Mouse (Mus musculus): Measurements from ENCODE around the gene Tle2. TPM values are rescaled to one million over a fixed set of nuclear protein-coding genes. Genes with fewer than 3 reads are reported as not detected.

The Tle2 gene
- polyA plus RNA-seq, 1 experiment from 2014 or later, result 2.2 TPM

DNA sequence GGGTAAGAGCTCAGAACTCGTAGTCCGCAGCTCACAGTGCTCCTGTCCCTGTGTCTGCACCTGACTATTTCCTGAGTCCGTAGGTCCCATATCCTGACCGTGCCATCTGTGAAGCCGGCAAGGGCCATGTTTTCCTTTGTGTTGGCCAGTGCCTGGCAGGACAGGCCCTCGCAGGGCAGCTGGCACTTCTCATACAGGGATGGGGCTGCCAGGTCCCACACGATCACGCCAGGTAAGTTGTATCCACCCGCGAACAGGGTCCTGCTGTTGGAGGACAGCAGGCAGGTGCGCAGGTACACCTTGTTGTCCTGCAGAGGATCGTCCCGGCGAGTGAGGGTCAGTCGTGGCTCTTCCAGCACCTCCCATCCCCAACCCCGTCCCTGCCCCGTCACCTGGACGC is 19.6 kb downstream of the Tle2 start:
- no peak overlapping the region for H3K4me3 ChIP-seq (ENCODE audit: low read depth, low read length)
- no peak for TF ChIP-seq CTCF (IDR thresholded peaks at IDR 0.05; ENCODE audit: low read depth)
- TF ChIP-seq EP300 (IDR thresholded peaks at IDR 0.05; ENCODE audit: low read depth), result no peak
- no peaks in the 10 kb centered on the region for H3K27me3 ChIP-seq (ENCODE audit: insufficient read depth, low read length)
- H3K9me3 ChIP-seq (ENCODE audit: low read length), result no peaks in the 10 kb centered on the region
- no peaks in the 10 kb centered on the region for H3K36me3 ChIP-seq (replicated peaks; ENCODE audit: insufficient read depth, low read length)
- no peak overlapping the region for H3K4me2 ChIP-seq (ENCODE audit: low read depth, low read length)
- H3K9ac ChIP-seq (replicated peaks), result no peak overlapping the region
- no peak for ATAC-seq
- WGBS (ENCODE audit: insufficient replicate concordance), result 77% methylated on average over 18 of the region's 18 CpGs
- H3K27ac ChIP-seq (ENCODE audit: low read depth), result no peak overlapping the region
- no peak for DNase-seq
- H3K4me1 ChIP-seq (ENCODE audit: insufficient read depth), result peaks cover 18% of the 10 kb centered on the region

DNA sequence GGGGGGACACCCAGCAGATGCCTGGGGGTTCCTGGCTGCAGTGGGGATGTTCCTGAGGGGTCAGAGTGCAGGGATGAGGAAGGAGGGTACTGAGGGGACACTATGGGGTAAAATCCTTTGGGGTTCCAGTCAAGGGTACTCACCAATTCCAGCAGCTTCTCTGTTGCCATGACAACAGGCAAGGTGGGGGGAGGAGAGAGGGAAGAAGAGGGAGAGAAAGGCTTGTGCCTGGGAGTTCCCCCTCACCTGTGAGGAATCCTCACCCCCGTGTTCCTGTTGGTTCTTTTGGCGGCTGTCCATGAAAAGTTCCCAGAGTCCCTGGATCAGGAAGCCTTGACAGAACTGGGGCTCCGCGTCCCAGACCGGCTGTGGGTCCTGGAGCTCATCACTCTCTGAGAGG is 21.2 kb downstream of the Tle2 start:
- Histone ChIP-seq H3K4me1 (ENCODE audit: insufficient read depth) (peaks cover 25% of the 10 kb centered on the region), H3K36me3 (replicated peaks; ENCODE audit: insufficient read depth, low read length) (no peaks in the 10 kb centered on the region), H3K4me2 (ENCODE audit: low read depth, low read length) (no peak overlapping the region), H3K27me3 (ENCODE audit: insufficient read depth, low read length) (no peaks in the 10 kb centered on the region), H3K4me3 (ENCODE audit: low read depth, low read length) (no peak overlapping the region), H3K27ac (ENCODE audit: low read depth) (no peak overlapping the region), H3K9ac (replicated peaks) (no peak overlapping the region), H3K9me3 (ENCODE audit: low read length) (no peaks in the 10 kb centered on the region)
- DNase-seq (no peak), ATAC-seq (no peak)
- WGBS (ENCODE audit: insufficient replicate concordance), result 69% methylated on average over 5 of the region's 5 CpGs
- TF ChIP-seq EP300 (IDR thresholded peaks at IDR 0.05; ENCODE audit: low read depth) (no peak), CTCF (IDR thresholded peaks at IDR 0.05; ENCODE audit: low read depth) (no peak)

DNA sequence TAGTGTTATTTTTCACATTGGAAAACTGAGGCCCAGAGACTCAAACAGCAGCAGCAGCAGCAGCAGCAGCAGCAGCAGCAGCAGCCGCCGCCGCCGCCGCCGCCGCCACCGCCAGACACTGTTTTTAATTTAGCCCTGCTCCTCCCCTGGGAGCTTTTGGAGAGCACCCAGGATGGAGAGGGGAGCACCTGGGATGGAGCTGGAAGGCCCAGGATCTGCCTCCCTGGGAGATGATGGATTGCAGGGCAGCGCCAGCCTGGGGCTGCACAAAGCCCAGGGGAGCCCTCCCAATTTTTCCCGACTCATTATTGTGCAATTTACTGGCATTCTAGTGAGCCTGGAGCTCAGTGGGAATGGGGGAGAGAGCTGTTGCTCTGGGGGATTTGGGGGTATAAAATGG is 22.2 kb downstream of the Tle2 start:
- no peaks in the 10 kb centered on the region for H3K36me3 ChIP-seq (replicated peaks; ENCODE audit: insufficient read depth, low read length)
- peak overlapping the region; percentile 23; the same call in 1 of the 2 replicates for H3K4me3 ChIP-seq (ENCODE audit: low read depth, low read length)
- H3K27ac ChIP-seq (ENCODE audit: low read depth), result no peak overlapping the region
- no peaks in the 10 kb centered on the region for H3K9me3 ChIP-seq (ENCODE audit: low read length)
- no peaks in the 10 kb centered on the region for H3K27me3 ChIP-seq (ENCODE audit: insufficient read depth, low read length)
- no peak overlapping the region; the same call in 1 of the 2 replicates for H3K9ac ChIP-seq (replicated peaks)
- TF ChIP-seq CTCF (IDR thresholded peaks at IDR 0.05; ENCODE audit: low read depth) (no peak), EP300 (IDR thresholded peaks at IDR 0.05; ENCODE audit: low read depth) (no peak)
- H3K4me2 ChIP-seq (ENCODE audit: low read depth, low read length), result peak overlapping the region; percentile 67
- DNase-seq (no peak), ATAC-seq (no peak)
- H3K4me1 ChIP-seq (ENCODE audit: insufficient read depth), result peaks cover 34% of the 10 kb centered on the region
- 18% methylated on average over 10 of the region's 10 CpGs for WGBS (ENCODE audit: insufficient replicate concordance)

DNA sequence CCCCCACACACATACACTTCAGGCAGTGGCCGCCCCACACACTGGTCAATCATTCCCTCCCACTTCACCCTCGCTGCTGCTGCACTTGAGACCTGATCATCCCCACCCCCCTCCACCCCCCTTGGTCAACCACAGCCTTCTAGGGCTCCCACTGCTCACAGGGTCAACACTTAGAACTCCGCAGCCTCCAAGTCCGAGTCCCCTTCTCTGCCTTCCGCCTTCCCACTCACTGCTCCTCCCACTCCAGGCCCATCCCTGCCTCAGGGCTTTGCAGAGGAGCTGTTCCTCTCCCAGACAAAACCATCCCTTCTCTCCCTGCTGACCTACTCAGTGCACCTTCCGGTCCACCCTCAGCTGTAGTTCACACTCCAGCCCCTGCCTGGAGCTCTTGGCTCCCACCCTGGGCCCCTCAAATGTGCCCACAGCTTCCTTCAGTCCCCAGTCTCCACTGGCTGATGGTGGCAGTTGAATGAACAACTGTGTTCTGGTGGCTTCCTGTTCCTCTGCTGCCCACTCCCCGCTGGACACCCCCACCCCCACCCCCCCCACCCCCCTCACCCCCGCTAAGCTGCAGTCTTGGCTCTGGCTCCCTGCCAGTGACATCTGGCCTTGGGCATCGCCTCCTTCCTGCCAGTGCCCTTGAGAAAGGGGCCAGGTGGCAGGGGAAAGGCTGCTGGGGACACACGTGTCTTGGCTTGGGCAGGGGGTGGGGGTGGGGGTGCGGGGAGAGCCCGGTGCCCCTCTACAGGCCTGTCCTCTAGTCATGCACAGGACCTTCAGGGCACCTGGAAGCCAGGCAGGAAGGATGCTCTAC is 23.0 kb downstream of the Tle2 start:
- Histone ChIP-seq H3K4me2 (ENCODE audit: low read depth, low read length) (peak overlapping the region; percentile 67), H3K4me3 (ENCODE audit: low read depth, low read length) (peak overlapping the region; percentile 23; the same call in 1 of the 2 replicates), H3K9me3 (ENCODE audit: low read length) (no peaks in the 10 kb centered on the region), H3K9ac (replicated peaks) (peak overlapping the region; percentile 19; the same call in 1 of the 2 replicates), H3K27ac (ENCODE audit: low read depth) (no peak overlapping the region), H3K36me3 (replicated peaks; ENCODE audit: insufficient read depth, low read length) (no peaks in the 10 kb centered on the region), H3K4me1 (ENCODE audit: insufficient read depth) (peaks cover 38% of the 10 kb centered on the region), H3K27me3 (ENCODE audit: insufficient read depth, low read length) (no peaks in the 10 kb centered on the region)
- peak; percentile 48 for DNase-seq
- 4% methylated on average over 11 of the region's 12 CpGs for WGBS (ENCODE audit: insufficient replicate concordance)
- TF ChIP-seq EP300 (IDR thresholded peaks at IDR 0.05; ENCODE audit: low read depth), result no peak
- no peak for TF ChIP-seq CTCF (IDR thresholded peaks at IDR 0.05; ENCODE audit: low read depth)
- no peak for ATAC-seq

DNA sequence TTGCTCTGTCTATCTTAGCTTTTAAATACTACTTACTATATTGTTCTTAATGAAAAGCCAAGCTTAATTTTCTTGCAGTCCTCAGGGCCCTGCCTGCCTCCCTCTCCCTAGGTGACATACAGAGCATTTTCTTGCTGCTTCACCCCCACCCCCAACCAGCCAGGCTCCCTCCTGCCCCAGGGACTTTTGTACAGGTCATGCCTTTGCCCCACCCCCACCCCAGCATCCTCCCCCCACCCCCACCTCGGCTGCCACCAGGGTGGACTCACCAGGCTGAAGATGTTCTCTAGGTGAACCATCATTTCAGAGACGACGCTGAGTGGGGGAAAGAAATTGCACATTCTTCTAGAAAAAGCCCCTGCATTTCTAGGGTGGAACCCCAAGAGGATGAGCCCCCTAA is 24.0 kb downstream of the Tle2 start:
- 35% methylated on average over 3 of the region's 3 CpGs for WGBS (ENCODE audit: insufficient replicate concordance)
- Histone ChIP-seq H3K9me3 (ENCODE audit: low read length) (no peaks in the 10 kb centered on the region), H3K27me3 (ENCODE audit: insufficient read depth, low read length) (no peaks in the 10 kb centered on the region), H3K4me1 (ENCODE audit: insufficient read depth) (peaks cover 42% of the 10 kb centered on the region), H3K36me3 (replicated peaks; ENCODE audit: insufficient read depth, low read length) (no peaks in the 10 kb centered on the region), H3K4me3 (ENCODE audit: low read depth, low read length) (no peak overlapping the region), H3K9ac (replicated peaks) (no peak overlapping the region), H3K27ac (ENCODE audit: low read depth) (no peak overlapping the region), H3K4me2 (ENCODE audit: low read depth, low read length) (no peak overlapping the region)
- no peak for DNase-seq
- no peak for ATAC-seq
- no peak for TF ChIP-seq EP300 (IDR thresholded peaks at IDR 0.05; ENCODE audit: low read depth)
- no peak for TF ChIP-seq CTCF (IDR thresholded peaks at IDR 0.05; ENCODE audit: low read depth)

DNA sequence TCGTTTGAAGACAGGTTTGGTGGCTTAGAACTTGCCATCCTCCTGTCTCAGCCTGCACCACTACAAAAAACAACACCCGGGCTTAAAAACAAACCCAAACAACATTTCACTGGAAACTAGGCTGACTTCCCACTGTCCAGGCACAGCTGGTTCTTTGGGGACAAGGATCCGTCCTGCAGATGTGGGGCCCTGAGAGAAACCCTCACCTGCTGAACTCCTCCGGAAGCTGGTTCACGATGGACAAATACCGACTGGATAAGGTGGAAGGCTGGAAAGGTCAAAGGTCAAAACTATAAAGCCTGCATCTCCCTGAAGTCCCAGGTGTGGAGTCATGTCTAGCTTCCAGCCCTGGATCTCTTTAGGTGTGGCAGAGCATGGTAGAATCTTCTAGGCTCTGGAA is 24.5 kb downstream of the Tle2 start:
- WGBS (ENCODE audit: insufficient replicate concordance), result 40% methylated on average over 6 of the region's 6 CpGs
- no peak overlapping the region for H3K4me3 ChIP-seq (ENCODE audit: low read depth, low read length)
- no peak overlapping the region for H3K9ac ChIP-seq (replicated peaks)
- no peaks in the 10 kb centered on the region for H3K9me3 ChIP-seq (ENCODE audit: low read length)
- H3K36me3 ChIP-seq (replicated peaks; ENCODE audit: insufficient read depth, low read length), result no peaks in the 10 kb centered on the region
- no peak for DNase-seq
- peaks cover 42% of the 10 kb centered on the region for H3K4me1 ChIP-seq (ENCODE audit: insufficient read depth)
- no peak for ATAC-seq
- no peaks in the 10 kb centered on the region for H3K27me3 ChIP-seq (ENCODE audit: insufficient read depth, low read length)
- no peak overlapping the region for H3K4me2 ChIP-seq (ENCODE audit: low read depth, low read length)
- H3K27ac ChIP-seq (ENCODE audit: low read depth), result no peak overlapping the region
- no peak for TF ChIP-seq CTCF (IDR thresholded peaks at IDR 0.05; ENCODE audit: low read depth)
- no peak for TF ChIP-seq EP300 (IDR thresholded peaks at IDR 0.05; ENCODE audit: low read depth)

All from liver, postnatal 0 days (tissue).